Mouse (Mus musculus): ENCODE data around the gene Agbl4.

- TF ChIP-seq POLR2A (IDR thresholded peaks at IDR 0.05; ENCODE audit: control insufficient read depth, low read depth, low read length): no peak
- TF ChIP-seq CTCF (IDR thresholded peaks at IDR 0.05; ENCODE audit: control insufficient read depth, insufficient read depth, insufficient replicate concordance, low read depth, low read length): no peak
Observed at GRCm38 (mm10) chr4:110799902-110800301, 402.4 kb downstream of the Agbl4 start.

All from testis, adult 2 months (tissue).